Mouse (Mus musculus) midbrain, embryonic 10.5 days (tissue): ENCODE data around the gene Enpp6. TPM values are rescaled to one million over a fixed set of nuclear protein-coding genes. Genes with fewer than 3 reads are reported as not detected.
"Not testable (repeated sequence)": the region's sequence is repeated elsewhere in the genome, so short reads cannot be mapped to it uniquely, and the experiment has no call there.

Source experiments
- DNase-seq: peaks from one replicate; pipeline ENCODE4 v3.0.0-alpha.2; 2017; ENCODE audit warnings: low spot score
- H3K27ac ChIP-seq: fragments of 300-500 bp; sonication (generic); replicated peaks from 2 replicates; pipeline ENCODE4 v1.5.1; 2016; ENCODE audit warnings: mild to moderate bottlenecking
- H3K27me3 ChIP-seq: fragments of 300-500 bp; sonication (generic); 2 replicates; pipeline ENCODE4 v1.6.1; 2016; ENCODE audit warnings: low read depth, mild to moderate bottlenecking; ENCODE audit not compliant: poor library complexity, severe bottlenecking
- H3K36me3 ChIP-seq: fragments of 300-500 bp; sonication (generic); 2 replicates; pipeline ENCODE4 v1.6.1; 2016; ENCODE audit warnings: mild to moderate bottlenecking, moderate library complexity
- H3K4me1 ChIP-seq: fragments of 300-500 bp; sonication (generic); 2 replicates; pipeline ENCODE4 v1.6.1; 2016
- H3K4me3 ChIP-seq: fragments of 300-500 bp; sonication (generic); 2 replicates; pipeline ENCODE4 v1.5.1; 2016; ENCODE audit warnings: mild to moderate bottlenecking, moderate library complexity
- H3K9me3 ChIP-seq: fragments of 300-500 bp; sonication (generic); replicated peaks from 2 replicates; pipeline ENCODE4 v1.6.1; 2016; ENCODE audit warnings: mild to moderate bottlenecking
- WGBS: fragments of 180-500 bp; shearing (Covaris S2); methylation state at CpG from one replicate; pipeline ENCODE4 v1.1.7; 2016; 5-methylcytosine and 5-hydroxymethylcytosine counted together
- polyA plus RNA-seq: library from polyadenylated mRNA; unstranded; fragments of >200 nt; fragmentation: Nextera tagmentation; extraction: Ambion mirVana; gene quantifications from 2 replicates; pipeline ENCODE4 v1.2.1, GENCODE M21; 2016

The Enpp6 gene
- polyA plus RNA-seq, 1 experiment from 2014 or later = 0.16 TPM

GRCm38 (mm10) chr8:47008220-47008773 lies 21.6 kb downstream of the Enpp6 start:
- peaks cover 9% of the 10 kb centered on the region for H3K4me1 ChIP-seq
- no peak for DNase-seq
- no peaks in the 10 kb centered on the region for H3K9me3 ChIP-seq
- H3K36me3 ChIP-seq = no peaks in the 10 kb centered on the region
- H3K27me3 ChIP-seq = no peaks in the 10 kb centered on the region
- no peak overlapping the region for H3K4me3 ChIP-seq
- no peak overlapping the region for H3K27ac ChIP-seq
- 91% methylated on average over 13 of the region's 13 CpGs for WGBS

GRCm38 (mm10) chr8:47016268-47016946 lies 29.7 kb downstream of the Enpp6 start:
- Histone ChIP-seq H3K27me3 (peaks cover 56% of the 10 kb centered on the region), H3K4me3 (no peak overlapping the region)
- WGBS = 49% methylated on average over 13 of the region's 13 CpGs

GRCm38 (mm10) chr8:47021135-47021555 lies 34.5 kb downstream of the Enpp6 start:
- Histone ChIP-seq H3K9me3 (no peaks in the 10 kb centered on the region), H3K27ac (no peak overlapping the region), H3K4me1 (peaks cover 7% of the 10 kb centered on the region), H3K27me3 (peaks cover 81% of the 10 kb centered on the region), H3K4me3 (no peak overlapping the region), H3K36me3 (no peaks in the 10 kb centered on the region)
- DNase-seq = no peak
- 80% methylated on average over 8 of the region's 8 CpGs for WGBS

More at GRCm38 (mm10) chr8:47016268-47016946, 29.7 kb downstream of the Enpp6 start:
- peaks cover 3% of the 10 kb centered on the region; the same call in 1 of the 2 replicates for H3K4me1 ChIP-seq
- no peaks in the 10 kb centered on the region for H3K36me3 ChIP-seq
- no peaks in the 10 kb centered on the region for H3K9me3 ChIP-seq
- DNase-seq = peak; percentile 73
- H3K27ac ChIP-seq = no peak overlapping the region

GRCm38 (mm10) chr8:47024612-47025011 lies 37.9 kb downstream of the Enpp6 start:
- 87% methylated on average over 4 of the region's 4 CpGs for WGBS
- Histone ChIP-seq H3K36me3 (no peaks in the 10 kb centered on the region), H3K4me1 (peaks cover 39% of the 10 kb centered on the region), H3K27ac (no peak overlapping the region), H3K27me3 (peaks cover 67% of the 10 kb centered on the region), H3K9me3 (no peaks in the 10 kb centered on the region), H3K4me3 (no peak overlapping the region)
- DNase-seq = no peak

- 0 out of 2 replicates have a peak, but pooled peaks cover 6% of the 10 kb centered on the region for H3K9me3 ChIP-seq
- WGBS = 71% methylated on average over 10 of the region's 10 CpGs
- peak overlapping the region; percentile 64; the same call in 1 of the 2 replicates for H3K27ac ChIP-seq
- no peaks in the 10 kb centered on the region for H3K36me3 ChIP-seq
- peaks cover 58% of the 10 kb centered on the region for H3K27me3 ChIP-seq
- peaks cover 40% of the 10 kb centered on the region for H3K4me1 ChIP-seq
- H3K4me3 ChIP-seq = no peak overlapping the region
- DNase-seq = no peak
These were observed 40.3 kb downstream of the Enpp6 start for GRCm38 (mm10) chr8:47026841-47027490.

- 0 out of 2 replicates have a peak, but pooled peaks cover 6% of the 10 kb centered on the region for H3K9me3 ChIP-seq
- H3K4me1 ChIP-seq = peaks cover 42% of the 10 kb centered on the region
- WGBS = 44% methylated on average over 6 of the region's 6 CpGs
- H3K27ac ChIP-seq = peak overlapping the region; percentile 64
- H3K27me3 ChIP-seq = peaks cover 52% of the 10 kb centered on the region
- DNase-seq = peak; percentile 55
- no peaks in the 10 kb centered on the region for H3K36me3 ChIP-seq
- H3K4me3 ChIP-seq = no peak overlapping the region
These were observed 41.8 kb downstream of the Enpp6 start for GRCm38 (mm10) chr8:47028474-47028873.

- no peak overlapping the region for H3K4me3 ChIP-seq
- 0 out of 2 replicates have a peak, but pooled peaks cover 6% of the 10 kb centered on the region for H3K9me3 ChIP-seq
- peaks cover 42% of the 10 kb centered on the region for H3K4me1 ChIP-seq
- WGBS = 90% methylated on average over 19 of the region's 19 CpGs
- no peaks in the 10 kb centered on the region for H3K36me3 ChIP-seq
- H3K27ac ChIP-seq = no peak overlapping the region
- peaks cover 39% of the 10 kb centered on the region for H3K27me3 ChIP-seq
- no peak for DNase-seq
These were observed 43.6 kb downstream of the Enpp6 start for GRCm38 (mm10) chr8:47030321-47030720.

GRCm38 (mm10) chr8:47032081-47032480 lies 45.4 kb downstream of the Enpp6 start:
- Histone ChIP-seq H3K4me3 (no peak overlapping the region), H3K4me1 (peaks cover 29% of the 10 kb centered on the region), H3K36me3 (no peaks in the 10 kb centered on the region), H3K27me3 (peaks cover 32% of the 10 kb centered on the region), H3K9me3 (0 out of 2 replicates have a peak, but pooled peaks cover 6% of the 10 kb centered on the region), H3K27ac (no peak overlapping the region)
- no peak for DNase-seq
- WGBS = 85% methylated on average over 7 of the region's 7 CpGs

- H3K27ac ChIP-seq = no peak overlapping the region
- peaks cover 10% of the 10 kb centered on the region for H3K4me1 ChIP-seq
- no peak overlapping the region for H3K4me3 ChIP-seq
- 83% methylated on average over 4 of the region's 4 CpGs for WGBS
- no peak for DNase-seq
- H3K27me3 ChIP-seq = peaks cover 26% of the 10 kb centered on the region
- 0 out of 2 replicates have a peak, but pooled peaks cover 6% of the 10 kb centered on the region for H3K9me3 ChIP-seq
- H3K36me3 ChIP-seq = no peaks in the 10 kb centered on the region
These were observed 47.3 kb downstream of the Enpp6 start for GRCm38 (mm10) chr8:47033976-47034375.

GRCm38 (mm10) chr8:47036501-47036900 lies 49.8 kb downstream of the Enpp6 start:
- no peak for DNase-seq
- WGBS = 91% methylated on average over 8 of the region's 8 CpGs
- Histone ChIP-seq H3K4me1 (0 out of 2 replicates have a peak, but pooled peaks cover 3% of the 10 kb centered on the region), H3K9me3 (no peaks in the 10 kb centered on the region), H3K27me3 (peaks cover 12% of the 10 kb centered on the region; the same call in 1 of the 2 replicates), H3K36me3 (no peaks in the 10 kb centered on the region), H3K27ac (no peak overlapping the region), H3K4me3 (no peak overlapping the region)

- Histone ChIP-seq H3K27me3 (peaks cover 5% of the 10 kb centered on the region; the same call in 1 of the 2 replicates), H3K4me1 (no peaks in the 10 kb centered on the region), H3K36me3 (no peaks in the 10 kb centered on the region), H3K4me3 (no peak overlapping the region), H3K27ac (no peak overlapping the region), H3K9me3 (no peaks in the 10 kb centered on the region)
- no peak for DNase-seq
- 80% methylated on average over 5 of the region's 5 CpGs for WGBS
These were observed 50.7 kb downstream of the Enpp6 start for GRCm38 (mm10) chr8:47037405-47037804.

GRCm38 (mm10) chr8:47040215-47040614 lies 53.5 kb downstream of the Enpp6 start:
- DNase-seq, H3K4me3 ChIP-seq, H3K9me3 ChIP-seq, H3K27me3 ChIP-seq, H3K27ac ChIP-seq, H3K36me3 ChIP-seq, H3K4me1 ChIP-seq: not testable (repeated sequence)
- 91% methylated on average over 4 of the region's 4 CpGs for WGBS

- no peak overlapping the region for H3K4me3 ChIP-seq
- no peaks in the 10 kb centered on the region for H3K4me1 ChIP-seq
- no peak overlapping the region for H3K27ac ChIP-seq
- no peaks in the 10 kb centered on the region for H3K27me3 ChIP-seq
- WGBS = 86% methylated on average over 4 of the region's 4 CpGs
- no peak for DNase-seq
- H3K9me3 ChIP-seq = peaks cover 4% of the 10 kb centered on the region; the same call in 1 of the 2 replicates
- no peaks in the 10 kb centered on the region for H3K36me3 ChIP-seq
These were observed 59.7 kb downstream of the Enpp6 start for GRCm38 (mm10) chr8:47046340-47046739.
